Mouse (Mus musculus): ENCODE results near the gene Polr1e. TPM values are rescaled to one million over a fixed set of nuclear protein-coding genes. Genes with fewer than 3 reads are reported as not detected.

Polr1e gene
- polyA plus RNA-seq, 1 experiment from 2014 or later = 34.1 TPM

Other genes starting within 250 kb of the Polr1e start
- gene Grhpr, start 37.2 kb upstream of the Polr1e start, polyA plus RNA-seq (2015; fragmentation: Nextera tagmentation; extraction: Ambion mirVana) = 142 and 153 TPM in 2 replicates
- 12.8 and 13.8 TPM in 2 replicates for gene Zbtb5, start 6.2 kb upstream of the Polr1e start, polyA plus RNA-seq (2015; fragmentation: Nextera tagmentation; extraction: Ambion mirVana)
- gene Fbxo10, start 66.0 kb downstream of the Polr1e start, polyA plus RNA-seq (2015; fragmentation: Nextera tagmentation; extraction: Ambion mirVana) = 7.9 and 8.2 TPM in 2 replicates
- 367 and 411 TPM in 2 replicates for gene Tomm5, start 89.5 kb downstream of the Polr1e start, polyA plus RNA-seq (2015; fragmentation: Nextera tagmentation; extraction: Ambion mirVana)
- gene Frmpd1, start 166.3 kb downstream of the Polr1e start, polyA plus RNA-seq (2015; fragmentation: Nextera tagmentation; extraction: Ambion mirVana) = 0.39 and 0.48 TPM in 2 replicates

Measured in intestine, embryonic 16.5 days (tissue).